Mouse (Mus musculus) right cerebral cortex, postnatal 14 days (tissue): Measurements from ENCODE around the gene Pofut2.

Experiments used
- DNase-seq: peaks from one replicate; pipeline ENCODE4 v3.0.0; 2022

Gene Pofut2

GRCm38 (mm10) chr10:77258704-77259621, at the start of gene Pofut2:
Pofut2 (plus strand) TSS chr10:77259218.
- DNase-seq = peak; percentile 96

- DNase-seq = no peak
Observed at GRCm38 (mm10) chr10:77209261-77209660, 49.8 kb upstream of the Pofut2 start.

DNA sequence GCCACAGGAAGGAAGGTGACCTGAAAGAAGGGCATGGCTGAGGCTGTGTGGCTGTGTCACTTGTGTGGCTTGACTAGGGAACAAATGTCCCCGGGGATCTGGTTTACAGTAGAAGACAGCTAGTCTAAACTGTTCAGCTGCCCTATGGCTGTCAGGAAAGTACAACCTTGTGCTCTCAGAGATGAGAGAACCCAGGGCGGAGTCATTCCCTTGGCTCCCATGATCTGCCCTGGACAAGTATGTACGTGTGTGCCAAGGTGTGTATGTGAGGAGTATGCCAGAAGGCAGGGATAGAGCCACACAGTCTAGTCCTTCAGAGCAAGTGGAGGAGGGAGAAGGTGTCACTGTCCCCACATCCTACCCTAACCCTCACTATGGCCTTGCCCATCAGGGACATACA, 48.4 kb upstream of the Pofut2 start:
- no peak for DNase-seq

GRCm38 (mm10) chr10:77211116-77211570, 47.9 kb upstream of the Pofut2 start:
- no peak for DNase-seq

DNA sequence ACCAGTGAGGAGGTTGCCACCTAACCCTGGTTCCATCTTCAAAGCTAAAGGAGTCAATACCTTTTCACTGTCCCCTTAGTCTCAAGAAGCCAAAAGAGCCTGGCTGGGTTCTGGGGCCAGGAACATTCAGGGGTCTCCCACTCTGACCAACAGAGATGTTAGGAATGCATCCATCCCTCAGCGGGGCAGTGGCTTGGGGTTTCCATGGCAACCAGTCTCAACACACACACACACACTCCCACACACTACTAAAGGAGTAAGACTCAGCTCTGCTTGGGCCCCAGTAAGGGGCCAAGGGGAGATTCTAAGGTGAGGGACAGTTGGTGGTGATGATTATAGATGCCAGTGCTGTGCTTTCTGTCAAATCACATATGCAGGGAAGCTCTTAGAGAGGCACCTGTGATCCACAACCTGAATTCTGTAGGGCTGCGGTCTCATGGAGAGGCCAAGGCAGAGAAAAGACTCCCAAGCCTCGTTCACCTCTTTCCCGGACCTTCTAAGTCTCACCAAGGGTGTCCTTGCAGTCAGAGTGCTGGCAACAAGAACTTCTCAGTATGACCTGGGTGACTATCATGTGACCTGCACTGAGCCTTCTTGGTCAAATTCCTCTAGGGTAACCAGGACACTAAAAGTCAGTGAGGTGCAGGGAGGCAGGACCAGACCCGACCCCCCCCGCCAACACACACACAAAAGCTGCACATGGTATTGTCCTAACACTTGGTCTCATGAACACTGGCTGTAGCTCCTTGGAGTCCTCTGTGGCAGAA, 46.5 kb upstream of the Pofut2 start:
- no peak for DNase-seq

DNA sequence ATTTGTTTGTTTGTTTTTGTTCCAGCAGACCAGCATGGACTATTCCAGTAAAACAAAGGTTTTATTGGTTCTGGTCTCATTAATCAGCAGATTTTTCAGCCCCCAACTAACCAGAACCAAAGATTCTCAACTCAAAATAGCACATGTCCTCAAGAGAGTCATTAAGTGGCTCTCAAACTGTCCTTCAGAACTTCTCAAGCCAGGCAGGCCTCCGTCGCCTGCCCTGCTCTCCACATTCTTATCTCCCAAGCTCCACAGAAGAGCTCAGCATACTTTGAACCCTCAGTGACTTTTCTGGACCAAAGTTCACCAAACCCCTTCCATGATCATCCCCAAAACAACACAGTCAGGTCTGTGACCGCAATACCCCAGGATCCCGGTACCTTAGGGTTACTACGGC, 45.5 kb upstream of the Pofut2 start:
- no peak for DNase-seq

DNA sequence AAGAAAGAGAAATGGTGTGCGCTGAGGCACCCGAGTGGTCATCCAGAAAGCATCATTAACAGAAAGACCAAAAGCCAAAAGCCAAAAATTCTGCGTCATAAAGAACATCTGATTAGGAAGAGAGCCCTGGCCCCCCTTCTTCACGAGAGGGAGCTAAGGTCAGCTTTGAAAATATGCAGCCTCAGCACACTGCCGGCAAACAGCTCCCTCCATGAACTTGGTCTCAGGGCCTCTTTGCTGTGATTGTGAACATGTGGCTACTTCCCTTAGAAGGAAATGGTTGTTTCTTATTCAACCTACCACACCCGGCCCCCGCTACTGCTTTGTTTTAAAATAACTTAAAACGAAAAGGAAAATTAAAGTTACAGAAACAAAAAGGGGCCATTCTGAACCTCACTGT, 44.4 kb upstream of the Pofut2 start:
- no peak for DNase-seq

GRCm38 (mm10) chr10:77215641-77216040, 43.4 kb upstream of the Pofut2 start:
- no peak for DNase-seq

DNA sequence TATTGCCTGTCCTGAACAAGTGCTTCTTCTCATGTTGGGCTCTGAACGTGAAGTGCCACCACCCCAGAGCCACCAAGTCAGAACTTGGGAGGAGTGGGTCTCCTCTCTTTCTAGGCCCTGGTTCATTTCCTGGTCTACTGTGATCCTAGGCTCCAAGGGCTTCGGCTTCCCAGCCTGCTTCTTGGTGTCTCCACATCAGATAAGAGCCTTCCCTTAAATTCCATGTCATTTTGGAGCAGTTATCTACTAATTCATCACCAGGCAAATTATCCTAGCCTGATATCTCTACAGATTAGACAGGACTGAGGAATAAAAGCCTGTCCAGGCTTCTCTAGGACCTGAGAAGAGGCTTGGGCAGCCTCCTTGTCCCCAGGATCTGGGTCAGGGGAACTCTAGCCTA, 42.7 kb upstream of the Pofut2 start:
- DNase-seq = no peak

DNA sequence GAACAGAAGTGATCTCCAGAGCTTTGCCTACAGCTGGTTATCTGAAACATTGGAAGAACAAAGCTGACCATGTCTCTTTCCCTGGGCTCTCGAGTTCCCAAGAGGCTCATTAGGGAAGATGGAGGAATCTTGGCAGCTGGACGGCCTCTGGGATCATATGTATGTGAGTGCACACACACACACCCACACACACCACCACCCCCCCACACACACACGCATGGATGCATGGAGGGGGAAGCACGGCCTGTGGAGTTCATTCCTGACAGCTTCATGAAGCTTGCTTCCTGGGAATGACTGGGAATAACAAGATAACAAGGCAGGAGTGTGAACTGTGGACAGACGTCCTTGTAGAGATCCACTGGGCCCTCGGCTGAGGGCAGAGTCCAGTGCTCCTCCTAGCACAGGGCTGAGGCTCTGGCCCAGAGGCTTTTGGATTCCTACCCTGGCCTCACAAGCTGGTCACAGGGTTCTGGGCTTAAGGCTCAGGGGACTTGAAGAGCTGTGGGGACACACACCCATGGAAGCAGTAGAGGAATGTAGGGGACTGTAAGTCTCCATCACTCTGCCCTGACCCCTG, 41.8 kb upstream of the Pofut2 start:
- no peak for DNase-seq

DNA sequence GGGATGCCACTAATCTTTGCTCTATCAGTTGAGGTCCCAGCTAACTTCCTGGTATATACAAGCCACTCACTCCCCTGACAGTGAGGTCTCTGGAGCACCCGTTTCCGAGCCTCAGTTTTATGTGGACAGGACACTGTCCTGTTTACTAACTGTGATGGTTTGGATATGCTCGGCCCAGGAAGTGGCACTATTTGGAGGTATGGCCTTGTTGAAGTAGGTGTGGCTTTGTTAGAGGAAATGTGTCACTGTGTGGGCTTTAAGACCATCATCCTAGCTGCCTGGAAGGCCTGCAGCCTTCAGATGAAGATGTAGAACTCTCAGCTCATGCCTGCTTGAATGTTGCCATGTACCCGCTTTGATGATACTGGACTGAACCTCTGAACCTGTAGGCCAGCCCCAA, 41.0 kb upstream of the Pofut2 start:
- DNase-seq = no peak

DNA sequence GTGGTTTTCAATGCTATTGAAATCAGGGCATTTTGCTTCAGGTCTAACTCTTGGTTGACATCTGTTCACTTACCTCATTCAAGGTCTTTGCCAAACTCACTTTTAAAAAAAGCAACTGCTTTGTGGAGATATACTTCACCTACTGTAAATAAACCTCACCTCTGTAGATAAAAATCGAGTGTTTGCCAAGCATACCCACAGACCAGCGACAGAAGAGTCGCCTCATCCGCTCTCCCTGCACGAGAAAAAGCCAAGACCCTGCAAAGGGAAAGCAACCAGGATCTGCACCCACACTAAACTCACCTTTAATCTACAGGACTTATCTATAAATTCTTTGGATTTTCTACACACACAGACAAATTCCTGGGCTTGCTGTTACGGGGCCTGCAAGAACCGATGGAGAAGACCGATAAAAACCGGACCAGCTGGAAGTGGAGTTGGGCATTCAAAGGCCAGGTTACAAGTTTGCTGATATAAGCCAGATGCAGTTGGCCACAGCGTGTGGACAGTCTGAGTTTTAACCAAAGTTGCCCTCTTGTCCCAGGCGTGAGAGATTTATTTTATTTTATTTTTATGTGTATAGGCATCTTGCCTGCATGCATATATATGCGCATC, 39.5 kb upstream of the Pofut2 start:
- DNase-seq = no peak

GRCm38 (mm10) chr10:77221108-77221507, 37.9 kb upstream of the Pofut2 start:
- no peak for DNase-seq

DNA sequence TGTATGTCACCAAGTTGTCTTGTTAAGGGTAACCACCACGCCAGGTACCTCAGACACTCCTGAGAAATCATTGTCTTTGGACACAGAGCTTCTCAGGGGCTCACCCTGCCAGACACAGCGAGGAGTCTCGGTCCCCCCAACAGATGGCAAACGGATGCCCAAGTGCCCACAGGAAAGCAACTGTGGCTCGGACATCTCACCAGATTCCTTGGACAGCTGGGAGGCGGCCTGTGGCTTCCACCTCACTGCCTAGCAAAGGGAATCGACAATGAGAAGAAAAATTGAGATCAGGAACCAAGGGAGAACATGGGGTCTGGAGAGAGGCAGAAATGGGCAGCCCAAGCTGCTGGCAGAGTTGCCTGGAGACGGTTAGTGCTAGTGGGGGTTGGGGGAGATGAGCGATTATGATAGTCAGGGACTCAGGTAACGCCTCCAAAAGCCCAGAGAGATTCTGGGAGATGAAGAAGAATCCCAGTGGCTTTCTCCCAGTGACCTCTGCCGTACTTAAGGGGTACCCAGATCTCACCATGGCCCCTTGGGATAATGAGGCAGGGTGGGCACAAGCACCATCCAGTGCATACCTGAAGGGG, 36.0 kb upstream of the Pofut2 start:
- no peak for DNase-seq

GRCm38 (mm10) chr10:77224390-77224789, 34.6 kb upstream of the Pofut2 start:
- no peak for DNase-seq

DNA sequence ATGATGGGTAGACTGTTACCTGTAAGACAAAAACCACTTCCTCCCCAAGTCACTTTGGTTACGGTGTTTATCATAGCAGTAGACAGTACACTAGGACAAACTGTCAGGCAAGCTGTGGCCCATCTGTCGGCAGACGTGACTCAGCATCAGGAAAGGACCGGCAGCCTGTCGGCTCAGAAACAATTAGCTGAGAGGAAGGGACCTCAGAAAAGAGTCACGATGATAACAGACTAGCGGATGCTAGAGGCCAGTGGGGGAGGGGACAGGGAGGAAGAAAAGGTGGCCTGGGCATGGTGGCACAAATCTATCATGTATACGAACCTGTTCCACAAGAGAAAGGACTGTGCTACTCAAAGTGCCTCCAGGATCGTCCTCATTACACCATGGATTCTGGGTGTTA, 33.6 kb upstream of the Pofut2 start:
- DNase-seq = no peak

- no peak for DNase-seq
Observed at GRCm38 (mm10) chr10:77225995-77226688, 32.9 kb upstream of the Pofut2 start.

GRCm38 (mm10) chr10:77226691-77227367, 32.2 kb upstream of the Pofut2 start:
- DNase-seq = no peak

DNA sequence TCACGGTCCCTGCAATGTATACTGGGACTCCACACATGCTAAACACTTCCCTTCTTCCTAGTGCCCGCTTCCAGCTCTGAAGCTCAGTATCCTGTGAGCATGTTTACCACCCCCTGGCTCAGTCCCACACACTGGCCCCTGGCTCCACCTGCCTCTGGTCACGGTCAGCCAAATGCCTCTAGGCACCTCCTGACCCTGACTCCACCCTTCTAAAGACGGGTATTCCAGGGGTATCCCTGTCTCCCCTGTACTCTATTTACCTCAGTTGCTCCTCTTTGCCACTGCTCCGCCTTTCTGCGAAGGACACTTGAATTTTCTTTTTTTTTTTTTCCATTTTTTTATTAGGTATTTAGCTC, 31.7 kb upstream of the Pofut2 start:
- DNase-seq = no peak

DNA sequence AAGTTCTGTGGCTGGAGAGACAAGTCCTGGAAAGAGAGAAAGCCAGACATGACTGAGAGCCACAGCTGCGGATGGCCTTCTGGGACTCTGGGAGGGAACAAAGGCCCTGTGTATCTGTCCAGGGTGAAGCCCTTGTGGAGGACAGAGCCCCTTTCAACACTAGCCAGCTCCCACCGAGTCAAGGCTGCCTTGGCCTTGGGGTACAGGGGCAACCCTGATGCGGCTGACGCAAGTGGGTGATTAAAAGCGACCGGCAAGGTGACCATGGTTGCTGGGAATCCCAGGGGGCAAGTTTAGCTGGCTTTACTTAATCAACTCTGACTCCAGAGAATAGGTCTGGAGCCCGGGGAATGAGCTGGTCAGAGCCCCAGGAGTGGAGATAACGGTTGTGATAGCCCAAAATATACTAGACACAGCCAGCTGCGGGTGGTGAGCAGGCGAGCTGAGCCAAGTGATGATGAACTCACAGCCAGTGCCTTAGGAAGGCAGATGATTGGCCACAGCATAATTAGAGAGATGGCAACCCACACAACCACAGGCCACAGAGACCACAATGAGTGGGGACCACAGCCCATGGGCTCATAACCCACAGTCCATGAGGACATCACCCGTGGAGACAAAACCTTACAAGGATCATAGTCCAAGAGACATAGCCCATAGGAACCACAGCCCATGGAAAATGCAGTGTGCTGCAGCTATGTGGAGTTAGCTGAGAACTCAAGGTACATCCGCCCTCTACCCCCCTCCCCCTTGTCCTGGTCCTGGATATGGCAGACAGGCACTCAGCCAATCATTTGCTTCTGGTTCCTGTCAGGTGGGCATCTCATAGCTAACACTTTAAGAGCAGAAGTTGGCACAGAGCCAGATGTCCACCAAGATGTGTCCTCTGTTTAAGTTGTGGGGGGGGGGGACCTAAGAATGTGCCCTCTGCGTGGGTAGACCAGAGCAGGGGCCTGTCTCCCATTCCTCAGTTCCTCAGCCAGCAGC, 29.1 kb upstream of the Pofut2 start:
- no peak for DNase-seq
